Mouse (Mus musculus) lung, embryonic 16.5 days (tissue): ENCODE results near the gene Fpr2. TPM values are rescaled to one million over a fixed set of nuclear protein-coding genes. Genes with fewer than 3 reads are reported as not detected.
"Not testable (repeated sequence)": the region's sequence is repeated elsewhere in the genome, so short reads cannot be mapped to it uniquely, and the experiment has no call there.

Source experiments
- ATAC-seq: fragments of 200-750 bp; cut with Nextera tagmentation; 2 replicates; pipeline ENCODE4 v1.8.0; 2017; ENCODE audit warnings: low read depth, mild to moderate bottlenecking, moderate library complexity
- H3K27ac ChIP-seq: fragments of 300-500 bp; sonication (generic); 2 replicates; pipeline ENCODE4 v1.5.1; 2014; ENCODE audit warnings: mild to moderate bottlenecking, control low read depth, low read length
- H3K27me3 ChIP-seq: fragments of 300-500 bp; sonication (generic); 2 replicates; pipeline ENCODE4 v1.6.1; 2014; ENCODE audit warnings: low read depth, low read length, mixed read lengths; ENCODE audit not compliant: control insufficient read depth, insufficient read depth
- H3K36me3 ChIP-seq: fragments of 300-500 bp; sonication (generic); 2 replicates; pipeline ENCODE4 v1.6.1; 2014; ENCODE audit warnings: low read length; ENCODE audit not compliant: control insufficient read depth, insufficient read depth
- H3K4me1 ChIP-seq: fragments of 300-500 bp; sonication (generic); replicated peaks from 2 replicates; pipeline ENCODE4 v1.6.1; 2014; ENCODE audit warnings: low read length, mixed read lengths; ENCODE audit not compliant: control insufficient read depth, insufficient read depth
- H3K4me2 ChIP-seq: fragments of 300-500 bp; sonication (generic); 2 replicates; pipeline ENCODE4 v1.6.1; 2014; ENCODE audit warnings: low read depth, low read length, control low read depth
- H3K4me3 ChIP-seq: fragments of 300-500 bp; sonication (generic); 2 replicates; pipeline ENCODE4 v1.5.1; 2014; ENCODE audit warnings: mild to moderate bottlenecking, low read length, control low read depth
- H3K9ac ChIP-seq: fragments of 300-500 bp; sonication (generic); 2 replicates; pipeline ENCODE4 v1.6.1; 2014; ENCODE audit warnings: low read length, control low read depth
- H3K9me3 ChIP-seq: fragments of 300-500 bp; sonication (generic); 2 replicates; pipeline ENCODE4 v1.6.1; 2016; ENCODE audit warnings: low read length; ENCODE audit not compliant: control insufficient read depth
- WGBS: fragments of 180-500 bp; shearing (Covaris S2); extraction: QIAGEN DNeasy Blood & Tissue Kit; methylation state at CpG from one replicate; pipeline ENCODE4 v1.1.7; 2014; 5-methylcytosine and 5-hydroxymethylcytosine counted together
- polyA plus RNA-seq: library from polyadenylated mRNA; unstranded; fragments of >200 nt; fragmentation: Nextera tagmentation; extraction: Ambion mirVana; gene quantifications from 2 replicates; pipeline ENCODE4 v1.2.1, GENCODE M21; 2015

Gene Fpr2
- polyA plus RNA-seq: 1.9 and 2.9 TPM in 2 replicates

- 38% methylated on average over 1 of the region's 1 CpGs for WGBS
- no peak within 1 kb of the TSS for H3K4me3 ChIP-seq
- H3K9me3 ChIP-seq: no peaks in the 10 kb centered on the region
- no peak within 1 kb of the TSS for H3K9ac ChIP-seq
- H3K4me1 ChIP-seq: no peaks in the 10 kb centered on the region
- H3K27ac ChIP-seq: no peak within 1 kb of the TSS
- H3K27me3 ChIP-seq: no peaks in the 10 kb centered on the region
- H3K4me2 ChIP-seq: no peak within 1 kb of the TSS
- H3K36me3 ChIP-seq: no peaks in the 10 kb centered on the region
- peak; percentile 36; the same call in 1 of the 2 replicates for ATAC-seq
Measured at GRCm38 (mm10) chr17:17887774-17888248, at the start of gene Fpr2, which contains the start of gene Fpr3. TSS of gene Fpr2 (plus strand) at chr17:17887824. TSS of gene Fpr3 (plus strand) at chr17:17887852.

- H3K27ac ChIP-seq: peak overlapping the region; percentile 85
- ATAC-seq: peak; percentile 99
- under 1% methylated on average over 43 of the region's 43 CpGs for WGBS
- peaks cover 36% of the 10 kb centered on the region for H3K36me3 ChIP-seq
- no peaks in the 10 kb centered on the region for H3K9me3 ChIP-seq
- H3K9ac ChIP-seq: peak overlapping the region; percentile 70
- peaks cover 47% of the 10 kb centered on the region for H3K4me1 ChIP-seq
- peak overlapping the region; percentile 73 for H3K4me2 ChIP-seq
- peak overlapping the region; percentile 54 for H3K4me3 ChIP-seq
- H3K27me3 ChIP-seq: no peaks in the 10 kb centered on the region
Measured at GRCm38 (mm10) chr17:17837919-17838701, 49.5 kb upstream of the Fpr2 start.

- Histone ChIP-seq H3K9me3 (no peaks in the 10 kb centered on the region), H3K4me1 (peaks cover 36% of the 10 kb centered on the region), H3K27me3 (no peaks in the 10 kb centered on the region), H3K9ac (no peak overlapping the region), H3K36me3 (peaks cover 29% of the 10 kb centered on the region), H3K27ac (no peak overlapping the region), H3K4me2 (no peak overlapping the region), H3K4me3 (no peak overlapping the region)
- WGBS: 93% methylated on average over 2 of the region's 2 CpGs
- no peak for ATAC-seq
Measured at GRCm38 (mm10) chr17:17839276-17839675, 48.3 kb upstream of the Fpr2 start.

GRCm38 (mm10) chr17:17840796-17841195 lies 46.8 kb upstream of the Fpr2 start:
- Histone ChIP-seq H3K9me3 (no peaks in the 10 kb centered on the region), H3K4me2 (no peak overlapping the region), H3K9ac (no peak overlapping the region), H3K4me3 (no peak overlapping the region), H3K4me1 (peaks cover 22% of the 10 kb centered on the region), H3K27ac (no peak overlapping the region), H3K27me3 (no peaks in the 10 kb centered on the region), H3K36me3 (peaks cover 29% of the 10 kb centered on the region)
- 87% methylated on average over 7 of the region's 7 CpGs for WGBS
- no peak for ATAC-seq

- ATAC-seq: peak; percentile 64
- Histone ChIP-seq H3K9me3 (no peaks in the 10 kb centered on the region), H3K27me3 (no peaks in the 10 kb centered on the region), H3K27ac (no peak overlapping the region), H3K9ac (no peak overlapping the region), H3K4me2 (no peak overlapping the region), H3K36me3 (peaks cover 24% of the 10 kb centered on the region), H3K4me3 (no peak overlapping the region), H3K4me1 (peaks cover under 1% of the 10 kb centered on the region; the same call in 1 of the 2 replicates)
- WGBS: 68% methylated on average over 27 of the region's 27 CpGs
Measured at GRCm38 (mm10) chr17:17843534-17844261, 43.9 kb upstream of the Fpr2 start.

GRCm38 (mm10) chr17:17844606-17845005 lies 43.0 kb upstream of the Fpr2 start:
- H3K27ac ChIP-seq, H3K4me3 ChIP-seq, H3K4me2 ChIP-seq, H3K9ac ChIP-seq, H3K27me3 ChIP-seq, ATAC-seq, H3K4me1 ChIP-seq, H3K9me3 ChIP-seq: not testable (repeated sequence)
- peaks cover 22% of the 10 kb centered on the region for H3K36me3 ChIP-seq
- 55% methylated on average over 3 of the region's 3 CpGs for WGBS

- H3K36me3 ChIP-seq: peaks cover 14% of the 10 kb centered on the region
- H3K27me3 ChIP-seq: no peaks in the 10 kb centered on the region
- no peak overlapping the region for H3K4me3 ChIP-seq
- H3K4me1 ChIP-seq: no peaks in the 10 kb centered on the region
- 70% methylated on average over 10 of the region's 10 CpGs for WGBS
- no peak overlapping the region for H3K4me2 ChIP-seq
- no peak overlapping the region for H3K9ac ChIP-seq
- no peaks in the 10 kb centered on the region for H3K9me3 ChIP-seq
- no peak overlapping the region for H3K27ac ChIP-seq
- no peak for ATAC-seq
Measured at GRCm38 (mm10) chr17:17845187-17846027, 42.2 kb upstream of the Fpr2 start.

- Histone ChIP-seq H3K27me3 (no peaks in the 10 kb centered on the region), H3K4me1 (no peaks in the 10 kb centered on the region), H3K4me3 (no peak overlapping the region), H3K4me2 (no peak overlapping the region), H3K27ac (no peak overlapping the region), H3K9ac (no peak overlapping the region), H3K36me3 (0 out of 2 replicates have a peak, but pooled peaks cover 2% of the 10 kb centered on the region), H3K9me3 (no peaks in the 10 kb centered on the region)
- WGBS: 68% methylated on average over 2 of the region's 2 CpGs
- no peak for ATAC-seq
Measured at GRCm38 (mm10) chr17:17848988-17849387, 38.6 kb upstream of the Fpr2 start.
